Mouse (Mus musculus) right cerebral cortex, adult 2 months (tissue): Measurements from ENCODE around the gene Opalin.

Experiments used
- DNase-seq, 2 experiments: peaks; one replicate each; pipeline ENCODE4 v3.0.0; 2021 to 2022; ENCODE audit warnings: low spot score in 2 of 2

Opalin gene

DNA sequence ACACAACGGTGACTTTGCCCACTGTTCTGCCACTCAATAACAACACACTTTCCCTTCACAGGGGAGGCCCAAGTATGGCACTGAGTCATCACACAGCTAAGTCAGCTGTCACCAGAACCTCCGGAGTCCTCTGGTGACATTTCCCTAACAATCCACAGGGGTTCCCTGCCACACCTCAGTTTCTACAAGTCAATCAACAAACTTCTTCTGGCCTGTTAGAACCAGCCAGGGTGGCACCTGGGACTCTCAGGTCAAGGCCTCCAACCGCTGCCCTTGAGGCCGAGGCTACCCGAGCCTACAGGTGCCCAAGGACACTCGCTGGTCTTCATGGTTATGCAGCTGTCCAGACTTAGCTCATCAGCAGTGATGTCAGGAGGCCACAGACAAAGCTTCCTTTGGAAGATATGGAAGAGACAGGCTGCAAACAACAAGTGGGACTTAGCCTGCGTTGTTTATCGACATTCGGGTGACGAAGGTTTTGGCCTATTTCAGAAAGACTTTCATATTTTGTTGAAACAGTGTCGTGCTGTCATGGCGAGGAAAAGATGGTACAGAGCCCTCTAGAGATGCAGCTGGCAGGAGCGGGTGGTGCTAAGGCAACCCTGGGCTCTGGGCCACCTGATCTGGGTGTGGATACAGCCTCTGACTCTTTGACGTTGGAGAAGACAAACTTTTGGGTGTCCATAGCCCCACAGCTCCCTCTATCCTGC lies 3.0 kb downstream of the Opalin start:
- no peak for DNase-seq

DNA sequence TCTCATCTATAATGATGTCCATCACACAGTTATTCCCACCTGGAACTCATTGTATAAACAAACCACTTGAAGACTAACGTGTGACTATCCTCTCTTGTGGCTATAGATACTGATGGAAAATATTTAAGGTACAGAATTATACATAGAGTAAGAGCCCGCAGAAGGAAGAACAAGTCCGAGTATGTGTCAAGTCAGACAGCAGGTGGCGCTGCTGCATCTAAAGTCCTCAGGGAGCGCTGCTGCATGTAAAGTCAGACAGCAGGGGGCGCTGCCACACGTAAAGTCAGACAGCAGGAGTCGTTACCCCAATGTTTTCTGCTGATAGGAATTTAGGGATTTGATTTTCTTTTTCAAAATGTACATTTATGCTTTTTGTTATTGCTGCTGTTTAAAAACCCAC lies 5.4 kb downstream of the Opalin start:
- peak; percentile 91 to 96 for DNase-seq

DNA sequence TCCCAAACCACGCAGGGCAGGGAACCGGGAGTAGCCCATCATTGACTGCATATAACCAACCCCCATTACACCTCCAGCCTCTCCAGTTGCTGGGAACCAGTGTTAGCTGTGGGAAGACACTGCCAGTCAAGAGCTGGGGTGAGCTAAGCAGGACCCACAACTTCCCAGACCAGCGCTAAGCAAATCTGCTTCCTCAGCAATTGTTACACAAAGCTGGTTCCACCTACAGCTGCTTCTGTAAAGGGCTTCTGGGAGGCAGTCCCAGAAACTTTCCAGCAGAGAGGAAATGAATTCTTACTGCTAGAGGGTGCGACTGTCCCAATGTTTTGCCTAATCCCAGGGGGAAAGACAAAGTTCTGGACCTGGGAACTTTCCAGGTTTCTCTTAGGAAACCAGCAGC lies 22.2 kb downstream of the Opalin start:
- no peak for DNase-seq

DNA sequence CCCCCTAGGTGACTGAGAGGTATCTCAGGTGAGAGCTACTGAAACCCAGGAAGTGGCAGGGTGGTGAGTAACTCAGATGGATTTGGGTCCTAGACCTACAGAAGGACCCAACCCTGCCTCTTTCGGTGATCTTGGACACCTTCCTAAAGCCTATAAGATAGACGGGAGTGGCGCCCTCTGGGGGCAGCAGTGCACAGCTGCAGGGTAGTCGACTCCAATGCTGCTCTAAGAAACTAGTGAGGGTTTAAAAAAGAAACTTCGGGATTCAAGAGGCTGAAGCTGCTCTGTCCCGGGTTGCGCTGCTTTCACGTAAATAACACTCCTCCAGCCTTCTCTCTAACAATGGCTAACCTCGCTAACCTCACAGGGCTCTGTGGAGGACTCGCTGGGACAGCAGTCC lies 23.4 kb downstream of the Opalin start:
- no peak for DNase-seq

DNA sequence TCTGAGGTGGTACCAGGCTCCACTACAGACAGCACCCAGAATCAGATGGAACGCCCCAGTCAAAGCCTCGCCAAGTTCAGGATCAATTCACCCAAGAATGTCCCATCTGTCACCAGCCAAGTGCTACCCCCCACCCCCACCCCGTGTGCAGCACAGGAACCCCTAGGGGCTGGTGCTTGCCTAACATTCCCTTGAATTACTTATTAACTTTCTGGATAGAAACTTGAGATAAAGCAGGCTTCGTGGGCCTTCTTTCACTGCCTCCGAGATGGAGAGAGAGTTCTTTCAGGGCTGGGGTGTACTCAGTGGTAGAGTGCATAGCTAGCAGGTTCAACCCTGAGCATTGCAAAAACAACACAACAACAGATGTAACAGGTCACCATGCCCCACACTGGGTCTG lies 24.7 kb downstream of the Opalin start:
- DNase-seq = no peak

DNA sequence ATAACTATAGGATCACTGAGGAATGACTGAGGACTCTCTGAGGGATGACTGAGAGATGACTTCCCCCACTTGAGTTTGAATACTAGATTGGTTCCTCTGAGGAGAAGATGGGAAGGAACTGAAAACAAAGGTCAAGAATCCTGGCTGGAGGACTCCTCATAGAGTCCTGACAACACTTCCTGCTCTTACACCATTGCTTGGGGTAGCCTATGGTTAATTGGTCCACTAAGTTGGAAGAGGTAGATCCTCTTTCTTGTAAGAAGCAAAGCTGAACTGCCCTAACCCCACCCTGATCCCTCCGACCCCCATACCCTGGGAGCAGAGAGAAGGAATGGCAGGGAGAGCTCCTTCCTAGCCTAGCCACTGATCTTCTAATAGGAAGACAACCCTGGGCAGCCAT lies 25.2 kb downstream of the Opalin start:
- no peak for DNase-seq

DNA sequence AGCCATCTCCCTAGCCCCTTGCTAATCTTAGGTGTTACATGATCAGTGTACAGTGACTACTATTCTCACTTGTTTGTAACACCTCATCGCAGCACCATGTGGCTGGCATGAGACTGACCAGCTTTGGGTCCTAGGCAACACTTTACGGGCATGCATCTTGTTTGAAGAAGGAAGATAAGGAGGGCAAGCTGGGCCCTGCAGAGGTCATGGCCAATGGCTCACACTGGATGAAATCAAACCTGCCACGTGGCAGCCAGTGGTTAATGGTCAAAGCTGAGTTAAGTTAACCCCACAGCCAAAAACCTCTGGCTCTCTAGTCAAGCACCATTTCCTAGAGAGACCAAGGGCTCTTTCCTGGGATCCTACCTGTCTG lies 28.7 kb downstream of the Opalin start:
- DNase-seq = no peak

DNA sequence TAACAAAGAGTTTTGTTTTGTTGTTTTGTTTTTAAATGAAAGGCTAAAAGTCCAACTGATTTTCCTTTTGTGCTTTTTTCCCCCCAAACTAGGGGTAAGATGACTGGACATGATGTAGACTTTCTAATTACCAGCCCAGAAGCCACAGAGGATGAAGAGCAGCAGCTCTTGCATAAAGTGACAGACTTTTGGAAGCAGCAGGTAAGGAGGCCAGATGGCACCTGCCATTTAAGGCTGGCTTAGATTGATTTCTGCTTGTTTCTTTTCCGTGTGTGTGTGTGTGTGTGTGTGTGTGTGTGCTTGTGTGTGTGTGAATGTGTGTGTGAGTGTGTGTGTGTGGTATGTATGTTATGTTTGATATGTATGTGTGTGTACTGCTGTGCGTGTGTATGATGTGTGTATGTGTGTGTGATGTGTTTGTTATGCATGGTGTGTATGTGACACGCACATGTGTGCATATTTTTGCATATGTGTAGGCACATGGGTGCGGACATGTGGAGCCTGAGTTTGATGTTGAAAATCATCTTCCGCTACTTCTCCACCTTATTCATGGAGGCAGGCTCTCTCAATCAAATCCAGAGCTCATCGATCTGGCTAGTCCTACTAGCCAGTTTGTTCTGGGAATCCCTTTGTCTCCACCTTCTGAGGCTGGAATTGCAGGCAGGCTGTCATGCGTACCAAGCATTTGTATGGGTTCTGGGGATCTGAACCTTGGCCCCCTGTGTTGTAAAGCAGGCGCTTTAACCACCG lies 29.3 kb downstream of the Opalin start:
- peak in 1 of 2 experiments; percentile 21 for DNase-seq

DNA sequence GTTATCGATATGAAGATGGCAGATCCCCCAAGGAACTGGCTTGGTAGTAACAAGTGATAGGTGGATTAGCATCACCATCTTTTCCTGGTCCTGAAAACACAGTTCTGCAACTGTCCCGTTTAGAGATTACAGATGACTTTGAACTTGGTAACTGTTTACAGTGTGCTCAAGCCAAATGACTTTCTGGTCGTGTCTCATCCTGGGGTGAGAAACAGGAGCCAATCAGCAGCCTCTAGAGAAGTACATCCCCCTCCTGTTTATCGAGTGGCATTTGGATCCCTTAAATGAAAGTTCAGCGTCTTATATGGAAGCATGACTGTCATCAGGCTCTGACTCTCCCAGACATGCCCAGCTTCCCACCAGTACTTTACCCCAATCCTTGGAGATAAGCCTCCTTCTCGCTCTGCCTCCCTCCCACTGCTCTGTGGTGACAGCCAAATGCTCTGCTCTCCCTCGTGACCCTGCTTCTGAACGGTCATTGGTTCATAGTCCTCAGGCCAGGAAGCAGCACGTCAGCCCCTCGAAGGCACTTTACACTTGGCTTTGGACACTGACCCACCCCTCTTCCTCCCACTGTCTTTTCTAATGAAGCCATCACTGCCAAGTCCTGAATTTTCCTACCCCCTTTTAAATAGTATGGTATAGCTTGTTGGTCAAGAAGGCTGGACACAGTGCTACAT lies 31.7 kb downstream of the Opalin start:
- DNase-seq = no peak

DNA sequence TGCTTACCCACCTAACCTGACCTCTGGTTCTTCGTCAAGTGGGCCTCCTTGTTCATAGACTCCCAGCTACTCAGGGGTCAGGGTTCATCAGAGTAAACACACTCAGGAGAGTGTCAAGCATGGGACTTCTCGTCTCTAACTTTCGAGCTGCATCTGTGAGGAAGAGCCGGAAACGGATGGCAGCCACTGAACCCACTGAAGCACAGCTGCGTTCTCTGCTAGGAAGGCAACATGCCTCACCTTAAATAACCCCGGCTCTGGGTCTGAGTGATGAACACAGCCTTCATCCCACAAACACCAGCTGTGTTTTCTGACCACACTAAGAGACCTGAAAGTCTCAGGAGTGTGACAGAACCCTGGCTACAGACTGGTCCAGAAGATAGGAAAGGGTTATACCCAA lies 37.8 kb downstream of the Opalin start:
- no peak for DNase-seq

DNA sequence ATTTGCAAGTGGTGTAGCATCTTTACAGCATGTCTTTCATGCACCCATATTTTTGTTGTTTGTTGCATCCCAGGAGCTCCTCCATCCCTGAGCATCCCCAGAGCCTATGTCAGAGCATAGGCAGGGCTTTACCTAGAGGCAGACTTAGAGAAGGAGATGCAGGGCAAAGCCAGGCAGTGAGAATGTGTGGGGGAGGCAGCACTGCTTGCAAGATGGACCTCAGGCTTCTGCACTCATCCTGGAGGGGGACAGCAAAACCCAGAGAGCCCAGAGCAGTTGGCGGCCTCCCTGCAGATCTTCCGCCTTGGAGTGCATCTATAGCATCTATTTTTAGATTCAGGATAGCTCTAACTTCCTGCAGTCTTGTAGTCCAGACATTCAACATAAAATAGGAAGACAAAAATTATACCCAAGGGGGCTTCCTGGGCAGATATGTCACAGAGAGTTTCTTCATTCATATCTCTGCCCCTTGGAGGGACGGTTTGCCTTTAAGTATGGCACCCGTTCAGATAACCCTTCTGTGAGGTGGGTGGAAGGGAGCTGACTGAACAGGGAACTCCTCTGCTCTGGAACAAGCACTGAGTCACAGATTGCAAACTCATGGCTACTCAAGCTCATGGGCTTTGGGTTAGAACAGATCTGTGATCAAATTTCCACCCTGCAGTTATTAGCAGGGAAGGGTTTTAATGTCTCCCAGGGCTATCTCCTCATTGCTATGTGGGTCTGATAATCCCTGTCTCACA lies 40.9 kb downstream of the Opalin start:
- DNase-seq = peak in 1 of 2 experiments; percentile 16

DNA sequence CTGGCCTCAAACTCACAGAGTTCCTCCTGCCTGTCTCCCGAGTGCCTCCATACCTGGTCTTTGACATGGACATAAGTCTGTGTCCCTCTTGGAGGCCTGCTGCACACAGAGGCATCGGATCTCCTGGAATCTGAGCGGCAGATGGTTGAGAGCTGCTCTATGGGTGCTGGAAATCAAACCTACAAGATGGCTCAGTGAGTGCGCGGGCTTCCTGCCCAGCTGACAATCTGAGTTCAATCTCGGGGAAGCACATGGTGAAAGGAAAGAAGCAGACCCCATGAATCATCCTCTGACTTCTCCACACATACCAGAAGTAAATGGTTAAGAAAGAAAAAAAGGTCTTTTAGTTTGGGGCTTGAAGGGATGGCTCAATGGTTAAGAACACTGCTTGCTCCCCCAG lies 45.0 kb downstream of the Opalin start:
- DNase-seq = no peak

DNA sequence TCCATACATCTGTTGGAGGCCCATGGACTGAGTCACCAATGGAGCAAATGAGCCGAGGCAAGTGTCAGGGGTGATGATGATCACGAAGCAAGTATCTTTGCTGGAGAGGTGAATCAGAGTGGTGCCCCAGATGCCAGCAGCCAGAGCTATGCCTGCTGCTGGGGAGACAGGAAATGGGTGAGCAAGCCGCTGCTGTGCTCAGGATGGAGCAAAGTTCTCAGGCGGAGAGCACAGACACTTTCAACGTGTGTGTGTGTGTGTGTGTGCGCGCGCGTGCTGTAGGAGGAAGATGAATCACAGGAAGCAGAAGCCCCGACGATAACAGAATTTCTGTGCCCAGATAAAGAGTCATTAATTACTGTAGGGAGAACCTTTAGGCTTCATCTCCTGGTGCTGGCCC lies 45.9 kb downstream of the Opalin start:
- DNase-seq = no peak

DNA sequence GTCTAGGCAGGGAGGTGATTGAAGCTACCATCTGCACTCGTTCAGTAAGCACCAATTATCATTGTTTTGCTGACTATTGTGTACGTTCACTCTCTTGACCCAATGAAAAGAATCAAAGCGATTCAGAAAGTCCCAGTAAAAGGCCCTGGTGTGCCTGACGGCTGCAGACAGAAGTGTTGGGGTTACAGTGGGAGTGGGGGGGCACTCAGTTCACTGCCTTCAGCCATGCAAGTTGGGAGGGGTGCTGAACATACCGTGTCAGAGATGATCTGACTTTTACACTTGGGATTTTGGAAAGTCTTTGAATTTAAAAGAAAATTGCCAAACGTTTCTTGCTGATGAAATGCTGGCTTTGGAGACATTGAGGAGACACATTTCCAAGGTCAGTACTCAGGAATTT lies 46.8 kb downstream of the Opalin start:
- no peak for DNase-seq

DNA sequence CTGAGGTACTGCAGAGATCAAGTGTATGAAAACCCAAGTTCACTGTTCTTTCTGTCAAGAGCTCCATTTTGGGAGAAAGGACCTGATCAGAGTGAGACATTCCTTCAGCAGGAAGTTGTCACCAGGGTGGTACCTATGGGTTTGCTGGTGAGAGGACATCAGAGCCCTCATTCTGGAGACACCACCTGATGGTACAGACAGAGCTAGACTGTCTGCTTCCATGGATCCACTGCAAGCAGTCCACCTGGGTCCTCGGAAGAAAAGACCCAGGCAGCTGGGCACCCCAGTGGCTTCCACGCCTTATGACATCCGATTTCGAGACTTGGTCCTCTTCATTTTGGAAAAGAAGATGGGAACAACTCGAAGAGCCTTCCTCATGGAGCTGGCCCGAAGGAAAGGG lies 47.7 kb downstream of the Opalin start, which contains the start of gene Dntt:
Gene Dntt (plus strand): TSS at position 57 of the 400 bp plus-strand sequence.
- DNase-seq = no peak

DNA sequence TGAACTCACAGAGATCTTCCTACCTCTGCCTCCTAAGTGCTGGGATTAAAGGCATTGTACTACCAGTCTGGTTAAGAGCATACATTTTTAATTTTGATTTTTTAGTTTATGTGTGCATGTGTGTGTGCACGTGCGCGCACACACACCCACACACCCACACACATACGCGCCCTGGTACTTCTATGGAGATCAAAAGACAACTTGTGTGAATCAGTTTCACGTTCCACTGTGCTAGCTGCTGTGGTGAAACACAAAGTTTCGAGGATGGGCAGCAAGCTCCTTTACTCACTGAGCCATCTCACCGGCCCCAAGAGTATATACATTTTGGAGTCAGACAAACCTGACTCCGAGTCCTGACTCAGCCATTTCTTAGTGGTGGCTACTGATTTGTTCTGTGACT lies 49.3 kb downstream of the Opalin start:
- DNase-seq = no peak

DNA sequence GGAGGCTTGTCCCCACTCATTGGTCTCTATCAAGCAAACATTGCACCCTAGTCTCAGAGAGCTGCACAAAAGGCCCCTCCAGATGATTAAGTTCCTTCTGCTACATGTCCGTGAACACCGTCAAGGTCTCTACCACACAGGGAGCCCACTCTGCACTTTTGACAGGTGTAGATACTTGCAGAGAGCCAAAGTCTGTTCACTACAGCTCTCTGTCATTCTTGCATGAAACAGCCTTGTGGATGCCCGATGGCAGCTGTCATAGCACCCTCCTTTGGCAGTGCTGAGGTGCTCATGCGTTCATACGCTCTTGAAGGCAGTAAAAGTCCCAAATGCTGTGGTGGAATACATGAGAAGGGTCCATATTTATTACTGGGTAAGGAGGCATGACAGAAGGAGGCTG lies 49.9 kb downstream of the Opalin start:
- no peak for DNase-seq

DNA sequence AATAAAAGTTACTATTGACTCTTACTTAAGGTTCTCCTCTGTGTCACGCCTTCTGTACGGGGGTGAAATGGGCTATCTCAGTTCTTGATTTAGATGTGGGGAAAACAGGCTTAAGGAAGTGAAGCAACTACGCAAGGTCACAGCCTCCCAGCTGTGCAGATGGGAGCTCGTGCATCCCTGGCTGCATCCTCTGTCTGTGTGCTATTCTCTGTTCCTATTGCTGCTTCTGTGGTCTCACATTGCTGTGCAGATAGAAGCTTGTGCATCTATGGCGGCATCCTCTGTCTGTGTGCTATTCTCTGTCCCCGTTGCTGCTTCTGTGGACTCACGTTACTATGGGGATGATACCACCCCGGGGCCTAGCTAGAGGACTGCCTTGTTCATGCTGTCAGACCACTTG lies 50.4 kb downstream of the Opalin start:
- no peak for DNase-seq

DNA sequence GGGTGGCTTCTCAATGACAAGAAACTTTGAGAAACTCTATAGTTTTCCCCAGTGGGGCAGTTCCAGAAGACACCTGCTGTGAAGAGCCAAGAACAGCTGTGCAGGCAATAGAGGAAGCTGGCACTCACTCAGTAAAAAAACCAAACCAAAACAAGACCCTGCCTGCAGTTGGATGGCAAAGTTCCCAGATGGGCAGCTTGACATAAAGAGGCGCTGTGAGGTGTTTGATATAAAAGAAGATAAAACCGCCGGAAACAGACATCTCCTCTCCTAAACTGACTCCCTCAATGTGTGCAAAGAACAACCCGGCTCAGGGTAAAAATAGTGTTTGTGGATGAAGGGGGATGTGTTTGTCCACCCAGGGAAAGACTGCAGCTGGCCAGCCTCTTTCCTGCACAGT lies 54.7 kb downstream of the Opalin start:
- DNase-seq = peak; percentile 25 to 30

DNA sequence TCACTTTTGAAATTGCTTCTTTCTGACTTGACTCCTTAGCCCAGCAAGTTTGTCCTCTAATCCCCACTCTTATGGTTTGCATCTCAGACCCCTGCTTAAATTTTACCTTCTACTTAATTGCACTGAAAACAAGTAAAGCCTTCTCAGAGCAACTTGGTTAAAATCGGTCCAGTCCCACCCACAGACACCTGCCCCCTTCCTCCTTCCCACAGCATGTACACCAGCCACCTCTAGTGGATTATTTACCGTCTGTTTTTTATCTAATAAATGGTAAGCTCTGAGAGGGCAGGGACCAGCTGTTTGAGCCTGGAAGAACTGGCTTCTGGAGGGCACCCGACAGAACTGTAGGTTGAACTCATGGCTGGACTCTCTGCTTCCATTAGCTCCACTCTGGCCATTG lies 56.4 kb downstream of the Opalin start:
- no peak for DNase-seq

DNA sequence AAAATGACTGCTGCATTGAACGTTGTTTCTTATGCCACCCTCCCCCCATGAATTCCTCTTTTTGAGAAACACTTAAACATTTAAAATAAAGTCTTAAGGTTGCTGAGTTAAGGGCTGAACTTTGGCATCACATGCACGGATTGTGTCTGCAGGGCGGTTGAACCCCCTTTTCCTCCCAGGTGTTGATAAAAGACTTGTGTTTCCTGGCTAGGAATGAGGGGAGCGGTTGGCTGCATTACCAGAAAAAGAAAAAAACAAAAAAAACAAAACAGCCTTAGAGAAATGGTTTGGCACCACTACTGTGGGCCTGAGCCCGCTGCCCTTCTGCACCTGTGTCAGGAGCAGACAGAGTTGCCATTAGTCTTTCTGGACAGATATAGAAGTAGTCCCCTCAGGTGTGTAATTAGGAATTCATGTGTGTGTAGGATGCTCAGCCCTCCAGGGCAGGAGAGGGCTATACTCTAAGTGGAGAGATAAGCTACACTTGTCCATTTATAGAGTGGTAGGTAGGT lies 57.7 kb downstream of the Opalin start:
- no peak for DNase-seq
